Mouse (Mus musculus): ENCODE data around the gene Cyp2c54. TPM values are rescaled to one million over a fixed set of nuclear protein-coding genes. Genes with fewer than 3 reads are reported as not detected.
"Not testable (repeated sequence)": the region's sequence is repeated elsewhere in the genome, so short reads cannot be mapped to it uniquely, and the experiment has no call there.

Gene Cyp2c54
- not detected in 2 replicates for polyA plus RNA-seq (2015; fragmentation: Nextera tagmentation; extraction: Ambion mirVana)

DNA sequence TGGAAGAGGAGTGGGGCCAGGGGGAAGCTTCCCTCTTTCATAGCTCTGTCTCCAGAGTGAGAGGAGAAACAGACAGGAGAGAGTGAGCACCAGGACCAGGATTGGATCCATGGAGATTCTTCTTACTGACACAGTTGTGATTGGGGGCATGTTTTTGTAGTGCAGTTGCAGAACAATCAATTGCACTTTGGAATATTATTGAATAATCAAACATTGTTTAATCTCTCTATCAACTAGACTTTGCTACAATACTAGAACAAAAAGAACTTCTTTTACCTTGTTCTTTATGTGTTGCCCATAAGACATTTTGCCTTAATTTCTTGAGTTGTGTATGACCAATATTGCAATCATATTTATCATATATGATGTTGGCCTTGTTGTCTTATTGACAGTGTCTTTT lies at the start of gene Cyp2c54:
Gene Cyp2c54, minus strand, starts transcription at position 127 of the 400 bp plus-strand sequence.
- H3K4me2 ChIP-seq = no peak within 1 kb of the TSS

DNA sequence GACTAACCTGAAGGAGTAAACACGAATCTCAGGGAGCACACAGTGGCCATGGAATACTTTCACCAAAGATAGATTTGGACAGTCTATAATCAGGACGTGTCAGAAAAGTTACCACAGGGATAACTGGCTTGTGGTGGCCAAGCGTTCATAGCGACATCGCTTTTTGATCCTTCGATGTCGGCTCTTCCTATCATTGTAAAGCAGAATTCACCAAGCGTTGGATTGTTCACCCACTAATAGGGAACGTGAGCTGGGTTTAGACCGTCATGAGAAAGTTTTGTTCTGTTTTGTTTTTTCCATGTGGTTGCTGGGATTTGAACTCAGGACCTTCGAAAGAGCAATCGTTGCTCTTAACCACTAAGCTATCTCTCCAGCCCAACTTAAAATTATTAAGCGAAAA lies 46.0 kb upstream of the Cyp2c54 start:
- not testable (repeated sequence) for H3K36me3 ChIP-seq; H3K4me3 ChIP-seq (replicated peaks); H3K4me2 ChIP-seq; H3K4me1 ChIP-seq (replicated peaks); H3K27me3 ChIP-seq; H3K9me3 ChIP-seq (replicated peaks); H3K9ac ChIP-seq; H3K27ac ChIP-seq; ATAC-seq (ENCODE audit: low read depth); DNase-seq
- WGBS (ENCODE audit: insufficient replicate concordance) = 61% methylated on average over 13 of the region's 13 CpGs

More for the DNA sequence above, at the start of gene Cyp2c54:
- ATAC-seq (ENCODE audit: low read depth) (no peak), DNase-seq (no peak)
- H3K4me3 ChIP-seq (replicated peaks) = no peak within 1 kb of the TSS
- no peaks in the 10 kb centered on the region for H3K9me3 ChIP-seq (replicated peaks)
- H3K9ac ChIP-seq = no peak within 1 kb of the TSS
- H3K36me3 ChIP-seq = no peaks in the 10 kb centered on the region
- H3K27ac ChIP-seq = no peak within 1 kb of the TSS
- H3K27me3 ChIP-seq = no peaks in the 10 kb centered on the region
- H3K4me1 ChIP-seq (replicated peaks) = no peaks in the 10 kb centered on the region

DNA sequence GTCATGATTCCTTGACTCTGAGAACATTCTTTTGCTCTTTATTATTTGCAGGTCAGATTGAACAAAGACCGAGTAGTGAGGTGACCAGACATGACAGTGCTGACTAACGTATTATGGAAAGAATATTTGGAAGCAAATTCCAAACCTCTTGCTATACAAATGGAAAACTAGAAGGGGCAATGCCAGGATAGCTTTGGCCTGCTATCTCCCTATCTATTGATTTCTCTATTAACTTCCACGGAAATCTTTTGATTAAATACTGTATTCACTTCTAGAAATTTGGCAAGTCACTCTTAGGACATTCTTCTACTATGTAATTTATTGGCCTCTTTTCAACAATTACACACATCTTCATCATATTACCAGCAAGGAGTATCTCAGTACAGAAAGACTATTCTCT lies 17.5 kb upstream of the Cyp2c54 start:
- no peaks in the 10 kb centered on the region for H3K9me3 ChIP-seq (replicated peaks)
- H3K27me3 ChIP-seq = no peaks in the 10 kb centered on the region
- DNase-seq (no peak), ATAC-seq (ENCODE audit: low read depth) (no peak)
- H3K4me3 ChIP-seq (replicated peaks) = no peak overlapping the region
- H3K36me3 ChIP-seq = no peaks in the 10 kb centered on the region
- no peak overlapping the region for H3K4me2 ChIP-seq
- no peak overlapping the region for H3K9ac ChIP-seq
- no peaks in the 10 kb centered on the region for H3K4me1 ChIP-seq (replicated peaks)
- H3K27ac ChIP-seq = no peak overlapping the region
- WGBS (ENCODE audit: insufficient replicate concordance) = 56% methylated on average over 3 of the region's 3 CpGs

- whole genome bisulfite sequencing (ENCODE audit: insufficient replicate concordance) = 77% methylated on average over 1 of the region's 1 CpGs
- not testable (repeated sequence) for ATAC-seq (ENCODE audit: low read depth)
These were observed 15.8 kb upstream of the Cyp2c54 start, which contains the start of gene Cyp2c50 for GRCm38 (mm10) chr19:40089421-40089820. Gene Cyp2c50, plus strand, starts transcription at chr19:40089688.

GRCm38 (mm10) chr19:40088381-40088780 lies 14.8 kb upstream of the Cyp2c54 start:
- Histone ChIP-seq H3K36me3 (no peaks in the 10 kb centered on the region), H3K9ac (no peak overlapping the region), H3K4me1 (replicated peaks) (no peaks in the 10 kb centered on the region), H3K27me3 (no peaks in the 10 kb centered on the region), H3K27ac (no peak overlapping the region), H3K4me3 (replicated peaks) (no peak overlapping the region), H3K9me3 (replicated peaks) (no peaks in the 10 kb centered on the region), H3K4me2 (no peak overlapping the region)
- DNase-seq (no peak), ATAC-seq (ENCODE audit: low read depth) (no peak)
- WGBS (ENCODE audit: insufficient replicate concordance) = 67% methylated on average over 1 of the region's 1 CpGs

More at GRCm38 (mm10) chr19:40089421-40089820, 15.8 kb upstream of the Cyp2c54 start, which contains the start of gene Cyp2c50:
- not testable (repeated sequence) for H3K27ac ChIP-seq; H3K9ac ChIP-seq; H3K4me3 ChIP-seq (replicated peaks); H3K9me3 ChIP-seq (replicated peaks); H3K36me3 ChIP-seq; H3K27me3 ChIP-seq; DNase-seq; H3K4me1 ChIP-seq (replicated peaks); H3K4me2 ChIP-seq

DNA sequence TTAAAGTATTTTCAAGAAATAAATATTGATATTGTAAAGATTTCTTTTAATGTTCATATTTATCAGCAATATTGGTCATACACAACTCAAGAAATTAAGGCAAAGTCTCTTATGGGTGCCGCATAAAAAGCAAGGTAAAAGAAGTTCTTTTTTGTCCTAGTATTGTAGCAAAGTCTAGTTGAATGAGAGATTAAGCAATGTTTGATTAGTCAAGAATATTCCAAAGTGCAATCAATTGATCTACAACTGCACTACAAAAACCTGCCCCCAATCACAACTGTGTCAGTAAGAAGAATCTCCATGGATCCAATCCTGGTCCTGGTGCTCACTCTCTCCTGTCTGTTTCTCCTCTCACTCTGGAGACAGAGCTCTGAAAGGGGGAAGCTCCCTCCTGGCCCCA lies 81.5 kb downstream of the Cyp2c54 start, which contains the start of gene Cyp2c37:
Gene Cyp2c37, plus strand, starts transcription at position 285 of the 400 bp plus-strand sequence.
- H3K27ac ChIP-seq; H3K27me3 ChIP-seq; H3K36me3 ChIP-seq; H3K4me3 ChIP-seq (replicated peaks); H3K4me2 ChIP-seq; H3K9me3 ChIP-seq (replicated peaks); H3K9ac ChIP-seq; H3K4me1 ChIP-seq (replicated peaks); DNase-seq; ATAC-seq (ENCODE audit: low read depth): not testable (repeated sequence)
- WGBS (ENCODE audit: insufficient replicate concordance) = 68% methylated on average over 1 of the region's 1 CpGs

DNA sequence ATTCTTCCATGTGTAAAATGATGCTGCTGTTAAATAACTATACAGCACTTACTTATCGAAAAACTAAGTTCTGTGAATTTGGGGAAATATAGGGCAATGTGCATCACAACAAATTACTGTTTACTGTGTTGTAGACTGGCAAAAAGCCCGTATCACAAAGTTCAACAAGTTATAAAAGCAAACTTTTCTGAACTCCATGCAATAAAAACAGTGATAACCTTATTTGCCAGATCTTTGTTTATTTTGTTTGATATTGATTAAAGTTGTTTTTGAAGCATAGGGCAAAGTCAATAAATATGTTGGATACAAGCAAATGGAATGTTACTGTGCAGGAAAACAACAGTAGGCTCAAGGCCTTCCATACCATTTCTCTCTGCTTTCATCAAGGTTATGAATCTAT lies 84.2 kb downstream of the Cyp2c54 start:
- DNase-seq (no peak), ATAC-seq (ENCODE audit: low read depth) (no peak)
- Histone ChIP-seq H3K4me2 (no peak overlapping the region), H3K36me3 (no peaks in the 10 kb centered on the region), H3K4me3 (replicated peaks) (no peak overlapping the region), H3K27me3 (no peaks in the 10 kb centered on the region), H3K4me1 (replicated peaks) (no peaks in the 10 kb centered on the region), H3K27ac (no peak overlapping the region), H3K9me3 (replicated peaks) (no peaks in the 10 kb centered on the region), H3K9ac (no peak overlapping the region)
- WGBS (ENCODE audit: insufficient replicate concordance) = 39% methylated on average over 2 of the region's 2 CpGs

Other genes starting within 250 kb of the Cyp2c54 start
- gene Cyp2c69, start 187.0 kb downstream of the Cyp2c54 start, polyA plus RNA-seq (2015; fragmentation: Nextera tagmentation; extraction: Ambion mirVana) = not detected in 2 replicates
- 0.35 and 0.48 TPM in 2 replicates for gene Cyp2c37, start 81.4 kb downstream of the Cyp2c54 start, polyA plus RNA-seq (2015; fragmentation: Nextera tagmentation; extraction: Ambion mirVana)
- not detected in 2 replicates for gene Cyp2c50, start 15.9 kb upstream of the Cyp2c54 start, polyA plus RNA-seq (2015; fragmentation: Nextera tagmentation; extraction: Ambion mirVana)
- 7.0 and 9.5 TPM in 2 replicates for gene Cyp2c70, start 113.5 kb upstream of the Cyp2c54 start, polyA plus RNA-seq (2015; fragmentation: Nextera tagmentation; extraction: Ambion mirVana)
- gene Pdlim1, start 198.0 kb upstream of the Cyp2c54 start, polyA plus RNA-seq (2015; fragmentation: Nextera tagmentation; extraction: Ambion mirVana) = 75.4 and 89.0 TPM in 2 replicates

Data from liver, embryonic 13.5 days (tissue).